Mouse (Mus musculus) heart, embryonic 12.5 days (tissue): ENCODE measurements at regions not wholly inside any gene's neighbourhood (a gene's known extent, or its start where the extent isn't known, plus 50 kb on each side); places are given as distances from the start of the nearest gene placed in this dataset.

Experiments used
- ATAC-seq: fragments of 200-750 bp; cut with Nextera tagmentation; 2 replicates; pipeline ENCODE4 v1.8.0; 2017; ENCODE audit warnings: moderate TSS enrichment, moderate library complexity; ENCODE audit not compliant: insufficient number of reproducible peaks, low FRiP score
- H3K27ac ChIP-seq: fragments of 300-500 bp; sonication (generic); 2 replicates; pipeline ENCODE4 v1.5.1; 2016; ENCODE audit warnings: mild to moderate bottlenecking, moderate library complexity; ENCODE audit not compliant: poor library complexity, severe bottlenecking
- H3K27me3 ChIP-seq: fragments of 300-500 bp; sonication (generic); replicated peaks from 2 replicates; pipeline ENCODE4 v1.6.1; 2016; ENCODE audit warnings: mild to moderate bottlenecking, moderate library complexity
- H3K36me3 ChIP-seq: fragments of 300-500 bp; sonication (generic); 2 replicates; pipeline ENCODE4 v1.6.1; 2016; ENCODE audit warnings: mild to moderate bottlenecking, moderate library complexity
- H3K4me1 ChIP-seq: fragments of 300-500 bp; sonication (generic); replicated peaks from 2 replicates; pipeline ENCODE4 v1.6.1; 2016; ENCODE audit warnings: mild to moderate bottlenecking
- H3K4me2 ChIP-seq: fragments of 300-500 bp; sonication (generic); 2 replicates; pipeline ENCODE4 v1.6.1; 2016; ENCODE audit warnings: mild to moderate bottlenecking, moderate library complexity
- H3K4me3 ChIP-seq: fragments of 300-500 bp; sonication (generic); 2 replicates; pipeline ENCODE4 v1.5.1; 2016; ENCODE audit warnings: mild to moderate bottlenecking
- H3K9ac ChIP-seq: fragments of 300-500 bp; sonication (generic); 2 replicates; pipeline ENCODE4 v1.6.1; 2016; ENCODE audit warnings: mild to moderate bottlenecking, moderate library complexity
- H3K9me3 ChIP-seq: fragments of 300-500 bp; sonication (generic); replicated peaks from 2 replicates; pipeline ENCODE4 v1.6.1; 2016; ENCODE audit warnings: mild to moderate bottlenecking, moderate library complexity
- WGBS: fragments of 180-500 bp; shearing (Covaris S2); methylation state at CpG from one replicate; pipeline ENCODE4 v1.1.7; 2016; 5-methylcytosine and 5-hydroxymethylcytosine counted together

- no peak overlapping the region for H3K9ac ChIP-seq
- H3K27ac ChIP-seq: no peak overlapping the region
- no peak for ATAC-seq
- no peaks in the 10 kb centered on the region for H3K36me3 ChIP-seq
- H3K4me1 ChIP-seq: no peaks in the 10 kb centered on the region
- H3K27me3 ChIP-seq: no peaks in the 10 kb centered on the region
- no peak overlapping the region for H3K4me2 ChIP-seq
- no peak overlapping the region for H3K4me3 ChIP-seq
- WGBS: 68% methylated on average over 4 of the region's 4 CpGs
- H3K9me3 ChIP-seq: peaks cover 4% of the 10 kb centered on the region; the same call in 1 of the 2 replicates
Observed at GRCm38 (mm10) chr10:66834974-66835373, 261.0 kb upstream of the Jmjd1c start.

- Histone ChIP-seq H3K9me3 (peaks cover 4% of the 10 kb centered on the region; the same call in 1 of the 2 replicates), H3K27me3 (no peaks in the 10 kb centered on the region), H3K36me3 (no peaks in the 10 kb centered on the region), H3K27ac (no peak overlapping the region), H3K4me3 (no peak overlapping the region), H3K9ac (no peak overlapping the region), H3K4me2 (no peak overlapping the region), H3K4me1 (no peaks in the 10 kb centered on the region)
- no peak for ATAC-seq
- WGBS: 37% methylated on average over 9 of the region's 9 CpGs
Observed at GRCm38 (mm10) chr10:66839058-66839457, 256.9 kb upstream of the Jmjd1c start.

- WGBS: 57% methylated on average over 2 of the region's 2 CpGs
- peaks cover 3% of the 10 kb centered on the region for H3K9me3 ChIP-seq
Observed at GRCm38 (mm10) chr10:66843258-66843657, 252.7 kb upstream of the Jmjd1c start.

GRCm38 (mm10) chr10:66848778-66849177 is 247.1 kb upstream of the Jmjd1c start:
- H3K9ac ChIP-seq: no peak overlapping the region
- H3K36me3 ChIP-seq: no peaks in the 10 kb centered on the region
- H3K4me1 ChIP-seq: no peaks in the 10 kb centered on the region
- no peak overlapping the region for H3K4me2 ChIP-seq
- H3K4me3 ChIP-seq: no peak overlapping the region
- H3K27ac ChIP-seq: no peak overlapping the region
- peaks cover 3% of the 10 kb centered on the region for H3K9me3 ChIP-seq
- ATAC-seq: no peak
- no peaks in the 10 kb centered on the region for H3K27me3 ChIP-seq
- 85% methylated on average over 5 of the region's 5 CpGs for WGBS

More at GRCm38 (mm10) chr10:66843258-66843657, 252.7 kb upstream of the Jmjd1c start:
- Histone ChIP-seq H3K9ac (no peak overlapping the region), H3K4me1 (no peaks in the 10 kb centered on the region), H3K36me3 (no peaks in the 10 kb centered on the region), H3K4me2 (no peak overlapping the region), H3K27me3 (no peaks in the 10 kb centered on the region), H3K4me3 (no peak overlapping the region), H3K27ac (no peak overlapping the region)
- no peak for ATAC-seq

GRCm38 (mm10) chr10:66849681-66850080 is 246.2 kb upstream of the Jmjd1c start:
- peaks cover 3% of the 10 kb centered on the region for H3K9me3 ChIP-seq
- no peak for ATAC-seq
- no peaks in the 10 kb centered on the region for H3K27me3 ChIP-seq
- no peak overlapping the region for H3K27ac ChIP-seq
- 64% methylated on average over 6 of the region's 6 CpGs for WGBS
- no peak overlapping the region for H3K9ac ChIP-seq
- H3K4me3 ChIP-seq: no peak overlapping the region
- no peaks in the 10 kb centered on the region for H3K36me3 ChIP-seq
- H3K4me2 ChIP-seq: no peak overlapping the region
- no peaks in the 10 kb centered on the region for H3K4me1 ChIP-seq

GRCm38 (mm10) chr10:66850972-66851478 is 244.9 kb upstream of the Jmjd1c start:
- Histone ChIP-seq H3K27me3 (no peaks in the 10 kb centered on the region), H3K4me1 (no peaks in the 10 kb centered on the region), H3K36me3 (no peaks in the 10 kb centered on the region), H3K4me3 (no peak overlapping the region), H3K9ac (no peak overlapping the region), H3K4me2 (no peak overlapping the region), H3K27ac (no peak overlapping the region), H3K9me3 (peaks cover 8% of the 10 kb centered on the region)
- ATAC-seq: no peak
- WGBS: 67% methylated on average over 4 of the region's 4 CpGs

- 52% methylated on average over 5 of the region's 5 CpGs for WGBS
- no peak overlapping the region for H3K4me3 ChIP-seq
- no peaks in the 10 kb centered on the region for H3K36me3 ChIP-seq
- no peak overlapping the region for H3K27ac ChIP-seq
- peaks cover 5% of the 10 kb centered on the region; the same call in 1 of the 2 replicates for H3K9me3 ChIP-seq
- H3K4me2 ChIP-seq: no peak overlapping the region
- no peaks in the 10 kb centered on the region for H3K27me3 ChIP-seq
- no peak for ATAC-seq
- H3K9ac ChIP-seq: no peak overlapping the region
- H3K4me1 ChIP-seq: no peaks in the 10 kb centered on the region
Observed at GRCm38 (mm10) chr10:66851841-66852240, 244.1 kb upstream of the Jmjd1c start.

GRCm38 (mm10) chr10:66852708-66853107 is 243.2 kb upstream of the Jmjd1c start:
- Histone ChIP-seq H3K9ac (no peak overlapping the region), H3K27ac (no peak overlapping the region), H3K36me3 (no peaks in the 10 kb centered on the region), H3K4me2 (peak overlapping the region; percentile 46; the same call in 1 of the 2 replicates), H3K4me1 (no peaks in the 10 kb centered on the region), H3K4me3 (no peak overlapping the region), H3K27me3 (no peaks in the 10 kb centered on the region), H3K9me3 (peaks cover 5% of the 10 kb centered on the region; the same call in 1 of the 2 replicates)
- 40% methylated on average over 5 of the region's 5 CpGs for WGBS
- ATAC-seq: no peak

- no peak overlapping the region; the same call in 1 of the 2 replicates for H3K4me3 ChIP-seq
- no peaks in the 10 kb centered on the region for H3K4me1 ChIP-seq
- no peak overlapping the region for H3K27ac ChIP-seq
- peaks cover 5% of the 10 kb centered on the region; the same call in 1 of the 2 replicates for H3K9me3 ChIP-seq
- H3K27me3 ChIP-seq: no peaks in the 10 kb centered on the region
- WGBS: 9% methylated on average over 13 of the region's 13 CpGs
- H3K9ac ChIP-seq: no peak overlapping the region
- H3K4me2 ChIP-seq: peak overlapping the region; percentile 46
- H3K36me3 ChIP-seq: no peaks in the 10 kb centered on the region
- no peak for ATAC-seq
Observed at GRCm38 (mm10) chr10:66853258-66853657, 242.7 kb upstream of the Jmjd1c start.

- ATAC-seq: no peak
- 88% methylated on average over 9 of the region's 9 CpGs for WGBS
Observed at GRCm38 (mm10) chr10:66854895-66855294, 241.0 kb upstream of the Jmjd1c start.

GRCm38 (mm10) chr10:66857330-66857729 is 238.6 kb upstream of the Jmjd1c start:
- ATAC-seq: no peak
- Histone ChIP-seq H3K27me3 (no peaks in the 10 kb centered on the region), H3K36me3 (no peaks in the 10 kb centered on the region), H3K9me3 (peaks cover 5% of the 10 kb centered on the region; the same call in 1 of the 2 replicates), H3K27ac (no peak overlapping the region), H3K9ac (no peak overlapping the region), H3K4me2 (no peak overlapping the region), H3K4me3 (no peak overlapping the region), H3K4me1 (no peaks in the 10 kb centered on the region)
- WGBS: 81% methylated on average over 7 of the region's 7 CpGs

More at GRCm38 (mm10) chr10:66854895-66855294, 241.0 kb upstream of the Jmjd1c start:
- Histone ChIP-seq H3K9ac (no peak overlapping the region), H3K4me2 (no peak overlapping the region), H3K9me3 (peaks cover 5% of the 10 kb centered on the region; the same call in 1 of the 2 replicates), H3K36me3 (no peaks in the 10 kb centered on the region), H3K27ac (no peak overlapping the region), H3K4me1 (no peaks in the 10 kb centered on the region), H3K4me3 (no peak overlapping the region), H3K27me3 (no peaks in the 10 kb centered on the region)

- 76% methylated on average over 1 of the region's 1 CpGs for WGBS
- no peak for ATAC-seq
- Histone ChIP-seq H3K36me3 (no peaks in the 10 kb centered on the region), H3K9me3 (no peaks in the 10 kb centered on the region), H3K27me3 (no peaks in the 10 kb centered on the region), H3K4me3 (no peak overlapping the region), H3K9ac (no peak overlapping the region), H3K4me1 (no peaks in the 10 kb centered on the region), H3K4me2 (no peak overlapping the region), H3K27ac (no peak overlapping the region)
Observed at GRCm38 (mm10) chr10:66861421-66861820, 234.5 kb upstream of the Jmjd1c start.
